Mouse (Mus musculus) heart, embryonic 11.5 days (tissue): ENCODE results near the gene Dock7. TPM values are rescaled to one million over a fixed set of nuclear protein-coding genes. Genes with fewer than 3 reads are reported as not detected.
A peak's percentile ranks its signal among the peaks of the same experiment; 100 is the strongest.

Source experiments
- ATAC-seq: fragments of 200-750 bp; cut with Nextera tagmentation; replicated peaks from 2 replicates; pipeline ENCODE4 v1.8.0; 2017; ENCODE audit warnings: moderate library complexity; ENCODE audit not compliant: insufficient number of reproducible peaks, low FRiP score, low TSS enrichment
- H3K27ac ChIP-seq: fragments of 300-500 bp; sonication (generic); 2 replicates; pipeline ENCODE4 v1.5.1; 2014; ENCODE audit warnings: mild to moderate bottlenecking, low read depth, low read length
- H3K27me3 ChIP-seq: fragments of 300-500 bp; sonication (generic); 2 replicates; pipeline ENCODE4 v1.6.1; 2014; ENCODE audit warnings: mild to moderate bottlenecking, low read length, mixed read lengths; ENCODE audit not compliant: control insufficient read depth, insufficient read depth
- H3K36me3 ChIP-seq: fragments of 300-500 bp; sonication (generic); 2 replicates; pipeline ENCODE4 v1.6.1; 2014; ENCODE audit warnings: mild to moderate bottlenecking, low read length, moderate library complexity, mixed read lengths; ENCODE audit not compliant: control insufficient read depth, insufficient read depth
- H3K4me1 ChIP-seq: fragments of 300-500 bp; sonication (generic); 2 replicates; pipeline ENCODE4 v1.6.1; 2014; ENCODE audit warnings: low read length; ENCODE audit not compliant: control insufficient read depth, insufficient read depth
- H3K4me2 ChIP-seq: fragments of 300-500 bp; sonication (generic); 2 replicates; pipeline ENCODE4 v1.6.1; 2014; ENCODE audit warnings: mild to moderate bottlenecking, moderate library complexity
- H3K4me3 ChIP-seq: fragments of 300-500 bp; sonication (generic); 2 replicates; pipeline ENCODE4 v1.5.1; 2014; ENCODE audit warnings: low read depth, low read length
- H3K9ac ChIP-seq: fragments of 300-500 bp; sonication (generic); 2 replicates; pipeline ENCODE4 v1.6.1; 2014; ENCODE audit warnings: mild to moderate bottlenecking, low read depth, low read length, moderate library complexity
- H3K9me3 ChIP-seq: fragments of 300-500 bp; sonication (generic); replicated peaks from 2 replicates; pipeline ENCODE4 v1.6.1; 2016; ENCODE audit warnings: low read length; ENCODE audit not compliant: control insufficient read depth
- WGBS: fragments of 180-500 bp; shearing (Covaris S2); extraction: QIAGEN DNeasy Blood & Tissue Kit; methylation state at CpG from one replicate; pipeline ENCODE4 v1.1.7; 2014; ENCODE audit not compliant: insufficient replicate concordance; 5-methylcytosine and 5-hydroxymethylcytosine counted together
- polyA plus RNA-seq: library from polyadenylated mRNA; unstranded; fragments of >200 nt; fragmentation: Nextera tagmentation; extraction: Ambion mirVana; gene quantifications from 2 replicates; pipeline ENCODE4 v1.2.1, GENCODE M21; 2014

Dock7 gene
- polyA plus RNA-seq, 1 experiment from 2014 or later: 41.6 TPM

- Histone ChIP-seq H3K27me3 (no peaks in the 10 kb centered on the region), H3K9ac (peak overlapping the region; percentile 84), H3K27ac (peak overlapping the region; percentile 100; the same call in 1 of the 2 replicates), H3K9me3 (no peaks in the 10 kb centered on the region), H3K36me3 (no peaks in the 10 kb centered on the region), H3K4me3 (peak overlapping the region; percentile 87), H3K4me1 (peaks cover 12% of the 10 kb centered on the region), H3K4me2 (peak overlapping the region; percentile 90)
- WGBS: 0% methylated on average over 2 of the region's 2 CpGs
- ATAC-seq: no peak
Measured at GRCm38 (mm10) chr4:98924906-98925178, 195.9 kb downstream of the Dock7 start.

- peak; percentile 3; the same call in 1 of the 2 replicates for ATAC-seq
- Histone ChIP-seq H3K4me2 (peak overlapping the region; percentile 90), H3K27ac (peak overlapping the region; percentile 100), H3K27me3 (no peaks in the 10 kb centered on the region), H3K4me1 (peaks cover 12% of the 10 kb centered on the region), H3K9ac (peak overlapping the region; percentile 84), H3K36me3 (no peaks in the 10 kb centered on the region), H3K9me3 (no peaks in the 10 kb centered on the region), H3K4me3 (peak overlapping the region; percentile 87)
- under 1% methylated on average over 57 of the region's 66 CpGs for WGBS
Measured at GRCm38 (mm10) chr4:98924071-98924905, 196.4 kb downstream of the Dock7 start.

DNA sequence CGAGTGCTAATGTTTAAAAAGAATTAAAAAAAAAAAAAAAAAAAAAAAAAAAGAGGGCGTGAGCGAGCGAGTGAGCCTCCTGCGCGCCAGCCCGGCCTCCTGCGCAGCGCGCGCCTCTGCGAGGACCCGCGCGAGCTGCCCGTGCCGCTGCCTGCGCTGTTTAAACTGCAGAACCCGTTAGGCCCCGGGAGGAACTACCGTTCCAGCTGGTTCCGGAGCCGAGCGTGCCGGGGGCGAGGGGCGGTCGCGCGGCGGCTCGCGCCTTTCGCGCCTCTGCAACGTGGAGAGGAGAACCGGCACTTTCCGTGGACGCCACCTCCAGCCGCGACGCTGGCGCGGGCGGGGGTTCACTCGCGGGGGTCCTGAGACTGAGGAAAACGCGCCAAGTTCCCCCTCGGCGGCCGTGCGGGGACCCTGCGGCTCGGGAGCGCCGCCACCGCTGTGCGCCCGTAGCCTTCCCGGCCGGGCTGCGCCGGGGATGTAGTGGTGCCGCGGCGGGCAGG lies 197.1 kb downstream of the Dock7 start, which contains the start of gene Usp1:
Usp1 (plus strand) TSS at position 243 of the 503 bp plus-strand sequence.
- peak within 1 kb of the TSS; percentile 93 for H3K4me2 ChIP-seq
- peak; percentile 44 for ATAC-seq
- peak within 1 kb of the TSS; percentile 89 for H3K9ac ChIP-seq
- H3K27ac ChIP-seq: peak within 1 kb of the TSS; percentile 100
- H3K36me3 ChIP-seq: no peaks in the 10 kb centered on the region
- H3K4me1 ChIP-seq: peaks cover 12% of the 10 kb centered on the region
- no peaks in the 10 kb centered on the region for H3K27me3 ChIP-seq
- peak within 1 kb of the TSS; percentile 87 for H3K4me3 ChIP-seq
- H3K9me3 ChIP-seq: no peaks in the 10 kb centered on the region
- under 1% methylated on average over 58 of the region's 67 CpGs for WGBS

GRCm38 (mm10) chr4:98922643-98923567 lies 197.8 kb downstream of the Dock7 start:
- Histone ChIP-seq H3K4me2 (peak overlapping the region; percentile 93), H3K4me1 (peaks cover 12% of the 10 kb centered on the region), H3K9ac (peak overlapping the region; percentile 89), H3K9me3 (no peaks in the 10 kb centered on the region), H3K27ac (peak overlapping the region; percentile 100), H3K4me3 (peak overlapping the region; percentile 87), H3K27me3 (no peaks in the 10 kb centered on the region), H3K36me3 (no peaks in the 10 kb centered on the region)
- under 1% methylated on average over 53 of the region's 53 CpGs for WGBS
- peak; percentile 97 for ATAC-seq

- no peak for ATAC-seq
- H3K27me3 ChIP-seq: no peaks in the 10 kb centered on the region
- H3K27ac ChIP-seq: peak overlapping the region; percentile 93
- 12% methylated on average over 18 of the region's 18 CpGs for WGBS
- no peaks in the 10 kb centered on the region for H3K9me3 ChIP-seq
- H3K4me1 ChIP-seq: peaks cover 12% of the 10 kb centered on the region
- peak overlapping the region; percentile 93 for H3K4me2 ChIP-seq
- peak overlapping the region; percentile 87 for H3K4me3 ChIP-seq
- H3K36me3 ChIP-seq: no peaks in the 10 kb centered on the region
- peak overlapping the region; percentile 89 for H3K9ac ChIP-seq
Measured at GRCm38 (mm10) chr4:98922061-98922642, 198.6 kb downstream of the Dock7 start.

DNA sequence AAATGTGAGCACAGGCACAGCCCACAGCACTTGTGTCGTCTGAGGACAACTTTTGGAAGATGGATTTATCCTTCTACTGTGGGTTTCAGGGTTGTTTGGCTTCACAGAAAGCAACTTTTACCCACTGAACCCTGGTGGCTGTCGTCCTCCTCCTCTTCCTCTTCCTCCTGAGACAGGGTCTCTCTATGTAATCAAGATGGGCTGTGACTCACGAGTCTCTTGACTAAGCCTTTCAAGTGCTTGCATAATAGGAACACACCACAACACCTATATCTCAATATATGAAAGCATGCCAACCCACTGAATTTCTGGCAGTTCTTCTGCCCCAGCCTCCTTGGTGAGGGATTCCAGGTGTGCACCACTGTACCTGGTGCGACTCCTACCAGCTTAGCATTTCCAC lies 199.8 kb downstream of the Dock7 start:
- WGBS: 81% methylated on average over 4 of the region's 4 CpGs
- Histone ChIP-seq H3K4me3 (no peak overlapping the region), H3K27me3 (no peaks in the 10 kb centered on the region), H3K4me2 (no peak overlapping the region), H3K36me3 (no peaks in the 10 kb centered on the region), H3K4me1 (peaks cover 11% of the 10 kb centered on the region), H3K9ac (no peak overlapping the region), H3K9me3 (no peaks in the 10 kb centered on the region), H3K27ac (no peak overlapping the region)
- ATAC-seq: no peak

- no peak for ATAC-seq
- Histone ChIP-seq H3K27me3 (no peaks in the 10 kb centered on the region), H3K27ac (no peak overlapping the region), H3K4me3 (no peak overlapping the region), H3K4me2 (no peak overlapping the region), H3K4me1 (peaks cover 4% of the 10 kb centered on the region; the same call in 1 of the 2 replicates), H3K9ac (no peak overlapping the region), H3K36me3 (no peaks in the 10 kb centered on the region), H3K9me3 (no peaks in the 10 kb centered on the region)
- WGBS: 81% methylated on average over 1 of the region's 1 CpGs
Measured at GRCm38 (mm10) chr4:98918204-98918603, 202.5 kb downstream of the Dock7 start.

DNA sequence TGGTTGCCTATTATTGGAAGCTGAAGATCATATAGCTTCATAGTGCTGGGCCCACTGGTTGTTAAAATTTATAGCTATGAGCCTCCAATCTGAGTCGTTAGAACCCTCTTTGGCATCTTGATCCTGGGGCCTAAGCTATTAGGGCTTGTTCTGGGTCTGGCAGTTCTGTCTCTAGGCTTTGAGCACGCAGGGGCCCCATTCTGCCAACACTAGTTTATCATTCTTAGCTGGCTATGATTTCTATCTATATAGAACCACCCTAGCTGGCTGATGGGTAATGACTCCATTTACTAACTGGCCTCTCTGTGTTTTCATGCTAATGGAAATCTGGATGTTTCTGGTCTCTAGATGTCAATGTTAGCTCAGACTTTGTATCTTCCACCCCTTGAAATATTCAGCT lies 203.0 kb downstream of the Dock7 start:
- ATAC-seq: no peak
- H3K4me1 ChIP-seq: peaks cover 4% of the 10 kb centered on the region; the same call in 1 of the 2 replicates
- H3K9me3 ChIP-seq: no peaks in the 10 kb centered on the region
- H3K27me3 ChIP-seq: no peaks in the 10 kb centered on the region
- no peak overlapping the region for H3K4me2 ChIP-seq
- H3K27ac ChIP-seq: no peak overlapping the region
- no peak overlapping the region for H3K9ac ChIP-seq
- WGBS: 76% methylated on average over 2 of the region's 2 CpGs
- no peak overlapping the region for H3K4me3 ChIP-seq
- H3K36me3 ChIP-seq: no peaks in the 10 kb centered on the region
